Mouse (Mus musculus): ENCODE results near the gene Apba2. TPM values are rescaled to one million over a fixed set of nuclear protein-coding genes. Genes with fewer than 3 reads are reported as not detected.

Apba2 gene
- polyA plus RNA-seq, 1 experiment from 2014 or later, result 201 TPM

DNA sequence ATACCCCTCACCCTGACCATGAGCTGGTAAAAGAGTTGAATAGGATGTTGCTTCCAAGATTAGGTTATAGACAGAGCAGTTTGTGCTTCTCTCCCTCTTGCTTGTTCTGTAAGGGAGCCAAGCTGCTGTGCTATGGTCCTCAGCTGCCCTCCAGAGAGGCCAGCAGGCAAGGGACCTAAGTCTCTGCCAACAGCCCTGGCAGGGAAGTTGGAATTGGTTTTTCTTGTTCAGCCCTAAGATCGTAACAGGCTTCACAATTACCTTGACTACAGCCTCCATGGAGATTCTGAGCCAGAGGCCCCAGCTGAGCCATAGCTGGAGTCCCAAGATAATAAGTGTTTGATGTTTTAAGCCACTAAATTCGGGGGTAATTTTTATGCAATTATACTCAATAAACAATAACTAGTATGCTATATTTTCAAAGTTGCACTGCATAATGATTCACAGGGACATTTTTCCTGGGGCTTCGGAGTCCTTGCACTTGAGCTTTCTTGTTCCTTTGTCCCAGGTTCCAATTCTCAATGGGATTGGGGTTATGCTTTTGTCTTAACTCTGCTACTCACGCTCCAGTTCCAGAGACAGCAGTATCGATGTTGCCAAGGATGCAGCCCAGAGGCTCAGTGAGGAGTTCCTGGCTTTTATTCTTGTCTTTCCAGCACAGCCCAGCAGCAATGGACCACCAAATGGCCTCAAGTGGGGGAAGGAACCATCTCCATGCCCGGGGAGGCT is 224.6 kb downstream of the Apba2 start:
- H3K4me1 ChIP-seq, result peaks cover 2% of the 10 kb centered on the region; the same call in 1 of the 2 replicates
- 0 out of 2 replicates have a peak, but pooled peaks have one; percentile 25 for ATAC-seq (replicated peaks)
- WGBS, result 49% methylated on average over 6 of the region's 6 CpGs
- no peak overlapping the region for H3K9ac ChIP-seq
- H3K36me3 ChIP-seq (replicated peaks), result no peaks in the 10 kb centered on the region
- H3K27ac ChIP-seq, result peak overlapping the region; percentile 51
- no peaks in the 10 kb centered on the region for H3K9me3 ChIP-seq
- no peak overlapping the region for H3K4me2 ChIP-seq
- H3K27me3 ChIP-seq (replicated peaks), result no peaks in the 10 kb centered on the region
- H3K4me3 ChIP-seq, result no peak overlapping the region

DNA sequence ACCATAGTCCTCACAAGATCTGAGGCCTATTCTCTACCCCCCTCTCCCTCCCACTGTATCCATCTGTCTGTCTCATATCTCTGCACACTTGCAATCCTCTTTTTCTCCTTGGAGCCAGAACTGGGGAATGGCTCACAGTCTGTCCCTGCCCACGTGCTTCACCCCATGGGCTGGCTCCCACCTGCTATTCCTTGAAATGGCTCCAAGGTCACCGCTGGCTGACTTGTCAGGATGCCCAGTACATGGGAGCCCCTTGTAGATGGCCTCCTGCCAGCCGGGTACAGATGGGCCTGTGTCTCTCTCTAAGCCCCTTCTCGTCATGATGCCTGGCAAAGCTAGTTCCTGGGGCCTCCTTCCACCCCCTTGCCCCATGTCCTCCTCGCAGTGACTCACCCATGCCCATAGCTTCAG is 226.7 kb downstream of the Apba2 start:
- ATAC-seq (replicated peaks), result peak; percentile 46

DNA sequence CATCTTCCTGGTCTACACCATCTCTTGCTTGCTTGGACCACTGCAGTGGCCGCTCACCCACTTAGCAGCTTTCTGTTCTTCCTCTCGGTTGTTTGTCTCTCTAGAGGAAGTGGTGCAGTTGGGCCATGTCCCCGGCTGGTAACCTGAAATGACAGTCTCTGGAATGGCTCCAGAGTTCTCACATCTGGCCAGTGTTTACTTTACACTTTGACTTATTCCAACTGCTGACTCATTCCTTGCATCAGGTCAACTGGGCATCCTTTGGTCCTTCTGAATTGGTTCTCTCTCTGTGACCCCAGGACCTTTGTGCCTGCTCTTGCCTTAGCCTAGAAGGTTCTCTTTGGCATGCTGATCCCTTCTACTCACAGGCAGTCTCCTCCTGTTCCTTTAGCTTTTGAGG is 227.3 kb downstream of the Apba2 start:
- Histone ChIP-seq H3K9me3 (no peaks in the 10 kb centered on the region), H3K36me3 (replicated peaks) (no peaks in the 10 kb centered on the region), H3K27ac (no peak overlapping the region), H3K4me2 (no peak overlapping the region), H3K4me3 (no peak overlapping the region), H3K27me3 (replicated peaks) (no peaks in the 10 kb centered on the region), H3K4me1 (peaks cover 2% of the 10 kb centered on the region; the same call in 1 of the 2 replicates), H3K9ac (no peak overlapping the region)
- ATAC-seq (replicated peaks), result no peak
- 90% methylated on average over 3 of the region's 3 CpGs for WGBS

More for the DNA sequence above, 226.7 kb downstream of the Apba2 start:
- H3K9me3 ChIP-seq, result no peaks in the 10 kb centered on the region
- no peak overlapping the region for H3K4me3 ChIP-seq
- no peak overlapping the region for H3K9ac ChIP-seq
- H3K27me3 ChIP-seq (replicated peaks), result no peaks in the 10 kb centered on the region
- no peak overlapping the region for H3K4me2 ChIP-seq
- no peak overlapping the region for H3K27ac ChIP-seq
- no peaks in the 10 kb centered on the region for H3K36me3 ChIP-seq (replicated peaks)
- WGBS, result 73% methylated on average over 5 of the region's 5 CpGs
- peaks cover 2% of the 10 kb centered on the region; the same call in 1 of the 2 replicates for H3K4me1 ChIP-seq

DNA sequence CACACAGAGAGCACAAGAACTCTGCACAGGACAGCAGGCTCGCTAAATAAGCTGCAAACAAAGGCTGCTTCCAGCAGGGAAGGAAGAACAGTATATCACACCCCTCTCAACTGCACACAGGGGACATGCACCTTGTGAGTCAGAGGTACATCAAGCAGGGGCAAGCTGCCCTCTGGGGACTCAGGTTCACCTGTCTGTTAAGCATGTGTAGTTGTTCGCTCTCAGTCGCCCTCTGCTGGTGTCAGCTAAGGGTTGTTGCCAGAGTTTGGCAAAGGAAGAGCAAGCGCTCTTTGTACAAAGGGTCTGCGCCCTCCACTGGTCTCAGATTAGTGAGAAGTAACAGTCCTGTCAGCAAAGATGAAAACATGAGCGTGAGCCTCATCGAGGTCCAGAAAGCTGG is 228.3 kb downstream of the Apba2 start:
- no peak overlapping the region for H3K4me2 ChIP-seq
- no peaks in the 10 kb centered on the region for H3K9me3 ChIP-seq
- peak; percentile 44; the same call in 1 of the 2 replicates for ATAC-seq (replicated peaks)
- H3K27me3 ChIP-seq (replicated peaks), result no peaks in the 10 kb centered on the region
- H3K27ac ChIP-seq, result no peak overlapping the region
- no peak overlapping the region for H3K4me3 ChIP-seq
- H3K4me1 ChIP-seq, result peaks cover under 1% of the 10 kb centered on the region; the same call in 1 of the 2 replicates
- WGBS, result 19% methylated on average over 7 of the region's 7 CpGs
- no peak overlapping the region for H3K9ac ChIP-seq
- no peaks in the 10 kb centered on the region for H3K36me3 ChIP-seq (replicated peaks)

DNA sequence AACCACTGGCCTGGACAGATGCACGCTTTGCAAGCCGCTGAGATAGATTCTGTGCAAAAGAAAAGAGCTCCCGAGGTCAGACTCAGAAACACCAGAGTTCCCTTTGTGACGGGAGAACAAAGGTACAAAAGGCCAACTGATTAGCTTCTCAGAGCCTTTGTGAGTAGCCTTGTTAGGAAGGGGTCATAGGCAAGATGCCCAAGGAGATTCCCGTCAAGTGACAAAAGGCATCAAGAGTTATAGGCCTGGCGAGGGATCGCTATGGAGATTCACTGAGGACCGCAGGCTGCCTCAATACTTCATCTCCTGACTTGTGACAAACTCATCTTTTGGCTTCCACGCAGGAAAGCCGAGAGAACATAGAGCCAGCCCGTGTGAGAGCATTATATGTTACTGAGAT is 237.6 kb downstream of the Apba2 start:
- Histone ChIP-seq H3K4me1 (peaks cover 8% of the 10 kb centered on the region), H3K36me3 (replicated peaks) (peaks cover 3% of the 10 kb centered on the region; the same call in 1 of the 2 replicates), H3K9ac (no peak overlapping the region), H3K27me3 (replicated peaks) (no peaks in the 10 kb centered on the region), H3K4me2 (no peak overlapping the region), H3K4me3 (no peak overlapping the region), H3K9me3 (no peaks in the 10 kb centered on the region), H3K27ac (no peak overlapping the region)
- ATAC-seq (replicated peaks), result no peak
- 14% methylated on average over 11 of the region's 11 CpGs for WGBS

DNA sequence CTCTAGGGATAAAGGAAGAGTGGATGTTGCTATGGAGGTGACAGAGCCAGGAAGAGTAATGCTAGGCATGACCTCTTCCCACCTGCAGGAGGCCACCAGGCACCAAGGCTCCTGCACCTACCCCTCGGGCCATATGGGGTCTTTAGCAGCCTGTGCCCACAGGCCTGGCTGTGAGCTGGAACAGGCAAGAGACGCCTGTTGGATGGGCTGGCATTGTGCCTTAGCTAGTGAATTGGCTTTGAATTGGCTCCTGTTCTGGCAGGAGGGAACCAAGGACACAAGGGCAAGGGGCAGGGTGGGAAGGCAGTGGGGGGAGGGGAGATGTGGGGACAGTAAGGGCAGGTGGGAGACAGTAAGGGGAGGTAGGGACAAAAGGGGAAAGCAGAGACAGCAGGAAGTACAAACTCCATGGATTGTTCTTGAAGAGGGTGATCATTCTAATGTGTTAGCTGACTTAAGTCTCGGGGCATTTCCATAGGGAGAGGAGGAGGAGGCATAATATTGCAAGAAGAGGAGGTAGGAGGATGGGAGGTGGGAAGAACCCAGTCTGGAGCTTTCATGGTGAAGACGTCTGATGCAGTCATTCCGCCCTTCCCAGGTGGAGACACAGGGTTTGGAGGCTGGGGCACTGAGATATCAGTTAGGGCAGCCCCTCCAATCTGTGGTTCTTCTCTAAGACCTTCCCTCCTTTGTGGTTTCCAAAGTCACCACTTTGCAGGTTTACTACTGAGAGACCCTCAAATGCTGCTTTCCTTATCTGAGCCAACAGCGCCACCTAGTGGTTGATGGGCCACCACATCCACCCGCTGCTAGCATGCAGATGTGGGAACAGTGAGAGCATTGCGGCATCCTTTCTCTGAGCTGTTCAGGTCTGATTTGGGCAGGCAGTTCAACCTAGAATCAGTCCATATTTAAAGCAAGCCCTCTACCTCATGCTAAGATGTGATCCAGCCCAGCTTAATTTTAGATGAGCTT is 240.1 kb downstream of the Apba2 start:
- H3K4me1 ChIP-seq, result peaks cover 8% of the 10 kb centered on the region
- peaks cover 17% of the 10 kb centered on the region; the same call in 1 of the 2 replicates for H3K36me3 ChIP-seq (replicated peaks)
- H3K27ac ChIP-seq, result peak overlapping the region; percentile 66
- no peak overlapping the region for H3K4me3 ChIP-seq
- peak; percentile 90 for ATAC-seq (replicated peaks)
- no peak overlapping the region for H3K4me2 ChIP-seq
- no peaks in the 10 kb centered on the region for H3K9me3 ChIP-seq
- H3K27me3 ChIP-seq (replicated peaks), result no peaks in the 10 kb centered on the region
- WGBS, result 27% methylated on average over 8 of the region's 8 CpGs
- H3K9ac ChIP-seq, result no peak overlapping the region

DNA sequence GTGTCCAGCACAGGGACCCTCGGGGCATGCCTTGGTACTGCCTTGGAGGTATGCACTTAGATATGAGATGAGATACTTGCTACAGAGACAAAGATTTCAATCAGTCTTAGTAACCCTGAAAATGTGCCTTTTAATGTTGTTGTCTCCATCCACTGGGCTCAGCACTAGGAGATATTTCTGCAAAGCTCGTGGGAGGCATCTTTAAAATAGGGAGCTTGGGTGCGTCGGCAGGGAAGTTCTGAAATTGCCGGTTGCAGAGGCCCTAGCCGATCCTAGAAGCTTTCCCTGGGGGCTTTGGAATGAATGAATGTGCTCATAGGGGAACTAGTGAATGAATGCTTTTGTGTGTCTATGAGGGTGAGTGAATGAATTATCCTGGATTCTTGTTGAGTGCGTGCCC is 242.1 kb downstream of the Apba2 start:
- no peaks in the 10 kb centered on the region for H3K9me3 ChIP-seq
- no peaks in the 10 kb centered on the region for H3K27me3 ChIP-seq (replicated peaks)
- no peak for ATAC-seq (replicated peaks)
- H3K36me3 ChIP-seq (replicated peaks), result peaks cover 14% of the 10 kb centered on the region; the same call in 1 of the 2 replicates
- peaks cover 8% of the 10 kb centered on the region for H3K4me1 ChIP-seq
- H3K4me3 ChIP-seq, result no peak overlapping the region
- WGBS, result 95% methylated on average over 7 of the region's 7 CpGs
- no peak overlapping the region for H3K9ac ChIP-seq
- H3K27ac ChIP-seq, result no peak overlapping the region
- no peak overlapping the region for H3K4me2 ChIP-seq

DNA sequence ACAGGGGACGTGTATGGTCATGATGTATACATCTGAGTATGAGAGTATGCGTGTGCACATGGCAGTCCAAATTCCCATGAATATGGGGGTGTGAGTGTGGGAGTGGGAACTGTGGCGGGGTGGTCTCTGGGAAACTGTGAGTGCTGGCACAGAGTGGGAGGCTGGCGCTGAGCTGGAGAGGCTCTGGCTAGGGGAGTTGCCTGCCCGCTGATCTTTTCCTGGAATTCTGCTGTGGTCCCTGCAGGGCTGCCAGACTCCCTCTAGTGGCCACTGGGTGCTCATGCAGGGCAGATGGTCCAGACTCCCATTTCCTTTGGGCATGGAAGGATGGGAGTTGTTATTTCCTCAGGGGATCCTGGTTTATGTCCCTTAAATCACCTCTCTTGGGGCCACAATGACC is 250.0 kb downstream of the Apba2 start:
- no peak overlapping the region for H3K9ac ChIP-seq
- H3K36me3 ChIP-seq (replicated peaks), result no peaks in the 10 kb centered on the region; the same call in 1 of the 2 replicates
- no peak overlapping the region for H3K27ac ChIP-seq
- no peak overlapping the region for H3K4me3 ChIP-seq
- no peak overlapping the region for H3K4me2 ChIP-seq
- H3K27me3 ChIP-seq (replicated peaks), result no peaks in the 10 kb centered on the region
- WGBS, result 32% methylated on average over 5 of the region's 5 CpGs
- no peaks in the 10 kb centered on the region for H3K9me3 ChIP-seq
- 0 out of 2 replicates have a peak, but pooled peaks cover 2% of the 10 kb centered on the region for H3K4me1 ChIP-seq
- ATAC-seq (replicated peaks), result peak; percentile 76

DNA sequence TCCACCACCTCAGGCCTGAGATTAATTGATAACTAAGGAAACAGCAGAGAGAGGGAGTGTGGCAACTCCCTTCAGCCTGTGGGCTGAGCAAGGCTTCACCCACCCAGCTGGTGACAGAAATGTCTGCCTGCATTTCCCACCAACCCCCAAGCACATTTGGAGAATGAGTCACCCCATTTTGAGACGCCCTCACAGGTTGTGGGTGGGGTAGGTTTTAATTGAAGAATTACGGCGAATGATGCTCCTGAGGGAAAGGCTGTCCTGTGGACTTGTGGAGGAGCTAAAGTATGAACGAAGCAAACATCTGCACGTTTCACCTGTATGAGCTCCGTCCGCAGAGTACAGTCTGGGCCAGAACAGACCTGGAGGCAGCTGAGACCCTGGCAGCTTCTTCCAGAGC is 250.6 kb downstream of the Apba2 start:
- Histone ChIP-seq H3K9me3 (no peaks in the 10 kb centered on the region), H3K27ac (no peak overlapping the region), H3K36me3 (replicated peaks) (no peaks in the 10 kb centered on the region; the same call in 1 of the 2 replicates), H3K4me1 (0 out of 2 replicates have a peak, but pooled peaks cover 2% of the 10 kb centered on the region), H3K4me3 (no peak overlapping the region), H3K9ac (no peak overlapping the region), H3K27me3 (replicated peaks) (no peaks in the 10 kb centered on the region), H3K4me2 (no peak overlapping the region)
- no peak for ATAC-seq (replicated peaks)
- WGBS, result 98% methylated on average over 7 of the region's 7 CpGs

DNA sequence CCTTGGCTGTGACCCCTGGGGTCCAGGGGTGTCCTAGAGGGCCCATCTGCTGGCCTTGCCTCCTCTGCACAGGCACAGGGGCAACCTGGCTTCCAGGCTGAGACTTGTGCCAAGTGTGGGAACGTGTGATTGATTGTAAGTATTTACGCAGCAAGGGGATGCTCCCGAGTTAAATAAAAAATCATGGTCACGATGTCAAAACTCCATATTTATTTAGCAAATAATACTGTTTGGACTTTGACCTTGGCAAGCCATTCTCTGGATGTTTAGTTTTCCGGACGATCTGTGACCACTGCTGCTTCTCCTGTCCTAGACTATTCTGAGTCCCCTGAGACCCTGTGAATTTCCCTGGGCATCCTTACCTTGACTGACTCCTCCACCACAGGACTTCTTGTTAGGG is 252.2 kb downstream of the Apba2 start:
- 84% methylated on average over 6 of the region's 6 CpGs for WGBS
- Histone ChIP-seq H3K27me3 (replicated peaks) (no peaks in the 10 kb centered on the region), H3K4me3 (no peak overlapping the region), H3K9me3 (no peaks in the 10 kb centered on the region), H3K9ac (no peak overlapping the region), H3K27ac (no peak overlapping the region), H3K4me2 (no peak overlapping the region), H3K36me3 (replicated peaks) (no peaks in the 10 kb centered on the region), H3K4me1 (0 out of 2 replicates have a peak, but pooled peaks cover 2% of the 10 kb centered on the region)
- no peak for ATAC-seq (replicated peaks)

DNA sequence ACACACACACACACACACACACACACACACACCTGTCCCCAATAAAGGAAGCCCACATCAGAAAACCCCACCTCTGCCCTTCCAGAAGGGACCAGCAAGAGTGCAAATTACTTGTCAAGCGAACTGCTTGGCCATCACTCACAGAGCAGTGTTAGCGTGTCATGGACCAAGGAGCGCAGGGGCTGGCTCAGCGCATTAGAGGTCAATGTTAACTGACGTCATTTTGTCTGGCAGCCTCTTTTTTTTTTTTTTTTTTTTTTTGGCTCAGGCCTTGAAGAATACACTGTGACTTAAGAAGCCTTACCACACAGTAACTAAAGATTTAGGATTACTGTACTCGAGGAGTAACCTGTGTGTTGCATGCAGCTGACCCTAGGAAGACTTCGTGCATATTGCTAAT is 252.7 kb downstream of the Apba2 start:
- Histone ChIP-seq H3K4me1 (0 out of 2 replicates have a peak, but pooled peaks cover 2% of the 10 kb centered on the region), H3K4me2 (no peak overlapping the region), H3K9ac (no peak overlapping the region), H3K36me3 (replicated peaks) (no peaks in the 10 kb centered on the region), H3K9me3 (no peaks in the 10 kb centered on the region), H3K27me3 (replicated peaks) (no peaks in the 10 kb centered on the region), H3K4me3 (no peak overlapping the region), H3K27ac (no peak overlapping the region)
- no peak for ATAC-seq (replicated peaks)
- WGBS, result 82% methylated on average over 7 of the region's 7 CpGs

DNA sequence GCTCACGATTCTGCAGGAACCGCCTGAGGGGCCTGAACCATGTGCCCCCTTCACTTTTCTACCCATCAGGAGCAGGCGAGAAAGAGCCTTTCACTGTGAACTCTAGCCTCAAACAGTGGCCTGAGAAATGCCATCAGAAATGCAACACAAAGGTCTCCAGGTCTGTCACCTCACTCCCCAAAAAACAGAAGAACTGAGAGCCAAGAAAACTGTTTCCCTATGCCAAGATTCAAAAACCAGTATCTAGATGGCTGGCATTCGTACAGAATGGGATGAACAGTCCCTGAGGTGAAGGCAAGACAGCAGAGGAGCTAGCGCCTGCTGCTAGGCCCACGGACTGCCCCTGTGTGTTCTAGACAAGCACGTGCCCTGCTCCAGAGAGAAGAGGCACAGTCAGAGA is 253.6 kb downstream of the Apba2 start:
- ATAC-seq (replicated peaks), result no peak
- Histone ChIP-seq H3K4me1 (0 out of 2 replicates have a peak, but pooled peaks cover 2% of the 10 kb centered on the region), H3K4me2 (no peak overlapping the region), H3K27me3 (replicated peaks) (no peaks in the 10 kb centered on the region), H3K36me3 (replicated peaks) (no peaks in the 10 kb centered on the region), H3K27ac (no peak overlapping the region), H3K4me3 (no peak overlapping the region), H3K9me3 (no peaks in the 10 kb centered on the region), H3K9ac (no peak overlapping the region)
- 90% methylated on average over 7 of the region's 7 CpGs for WGBS

Measured in midbrain, embryonic 15.5 days (tissue).